Mouse (Mus musculus) heart, embryonic 11.5 days (tissue): Measurements from ENCODE around the gene Tmem88. TPM values are rescaled to one million over a fixed set of nuclear protein-coding genes. Genes with fewer than 3 reads are reported as not detected.

Experiments used
- ATAC-seq: fragments of 200-750 bp; cut with Nextera tagmentation; replicated peaks from 2 replicates; pipeline ENCODE4 v1.8.0; 2017; ENCODE audit warnings: moderate library complexity; ENCODE audit not compliant: insufficient number of reproducible peaks, low FRiP score, low TSS enrichment
- H3K27ac ChIP-seq: fragments of 300-500 bp; sonication (generic); 2 replicates; pipeline ENCODE4 v1.5.1; 2014; ENCODE audit warnings: mild to moderate bottlenecking, low read depth, low read length
- H3K27me3 ChIP-seq: fragments of 300-500 bp; sonication (generic); 2 replicates; pipeline ENCODE4 v1.6.1; 2014; ENCODE audit warnings: mild to moderate bottlenecking, low read length, mixed read lengths; ENCODE audit not compliant: control insufficient read depth, insufficient read depth
- H3K36me3 ChIP-seq: fragments of 300-500 bp; sonication (generic); 2 replicates; pipeline ENCODE4 v1.6.1; 2014; ENCODE audit warnings: mild to moderate bottlenecking, low read length, moderate library complexity, mixed read lengths; ENCODE audit not compliant: control insufficient read depth, insufficient read depth
- H3K4me1 ChIP-seq: fragments of 300-500 bp; sonication (generic); 2 replicates; pipeline ENCODE4 v1.6.1; 2014; ENCODE audit warnings: low read length; ENCODE audit not compliant: control insufficient read depth, insufficient read depth
- H3K4me2 ChIP-seq: fragments of 300-500 bp; sonication (generic); 2 replicates; pipeline ENCODE4 v1.6.1; 2014; ENCODE audit warnings: mild to moderate bottlenecking, moderate library complexity
- H3K4me3 ChIP-seq: fragments of 300-500 bp; sonication (generic); 2 replicates; pipeline ENCODE4 v1.5.1; 2014; ENCODE audit warnings: low read depth, low read length
- H3K9ac ChIP-seq: fragments of 300-500 bp; sonication (generic); 2 replicates; pipeline ENCODE4 v1.6.1; 2014; ENCODE audit warnings: mild to moderate bottlenecking, low read depth, low read length, moderate library complexity
- H3K9me3 ChIP-seq: fragments of 300-500 bp; sonication (generic); replicated peaks from 2 replicates; pipeline ENCODE4 v1.6.1; 2016; ENCODE audit warnings: low read length; ENCODE audit not compliant: control insufficient read depth
- WGBS: fragments of 180-500 bp; shearing (Covaris S2); extraction: QIAGEN DNeasy Blood & Tissue Kit; methylation state at CpG from one replicate; pipeline ENCODE4 v1.1.7; 2014; ENCODE audit not compliant: insufficient replicate concordance; 5-methylcytosine and 5-hydroxymethylcytosine counted together
- polyA plus RNA-seq: library from polyadenylated mRNA; unstranded; fragments of >200 nt; fragmentation: Nextera tagmentation; extraction: Ambion mirVana; gene quantifications from 2 replicates; pipeline ENCODE4 v1.2.1, GENCODE M21; 2014

Tmem88 gene
- polyA plus RNA-seq, 1 experiment from 2014 or later, result 31.7 TPM

DNA sequence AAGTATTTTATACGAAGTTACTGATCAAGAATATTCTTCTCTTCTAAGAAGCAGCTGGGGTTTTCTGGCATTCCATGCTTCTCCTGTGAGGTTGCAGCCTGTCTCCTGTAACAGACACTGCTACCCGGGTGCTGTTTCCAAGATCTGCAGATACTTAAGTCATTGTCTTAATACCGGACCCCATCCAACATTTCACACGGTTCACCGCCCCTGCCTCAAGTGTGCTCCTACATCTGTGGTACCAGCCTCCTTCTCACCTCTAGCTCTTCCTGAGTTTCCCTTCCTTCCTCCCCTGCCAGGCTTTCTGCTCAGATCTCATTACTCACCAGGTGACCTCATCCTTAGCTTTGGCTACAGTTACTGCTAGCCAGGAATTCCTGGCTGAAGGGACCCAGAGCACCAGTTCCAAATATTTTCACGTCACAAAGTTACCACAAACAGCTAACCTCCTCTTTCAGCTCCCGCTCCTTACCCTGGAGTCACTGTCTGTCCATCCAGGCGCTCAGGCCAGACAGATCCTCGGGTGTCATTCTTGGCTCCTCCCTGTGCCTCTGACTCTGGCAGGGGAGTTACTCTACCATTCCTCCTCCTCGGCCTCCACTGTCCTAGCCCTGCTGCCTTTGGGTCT lies 15.4 kb downstream of the Tmem88 start:
- 56% methylated on average over 10 of the region's 10 CpGs for WGBS
- no peaks in the 10 kb centered on the region for H3K4me1 ChIP-seq

GRCm38 (mm10) chr11:69381356-69381755 lies 16.7 kb downstream of the Tmem88 start:
- Histone ChIP-seq H3K9me3 (no peaks in the 10 kb centered on the region), H3K27ac (no peak overlapping the region), H3K4me1 (no peaks in the 10 kb centered on the region), H3K4me3 (no peak overlapping the region), H3K9ac (no peak overlapping the region), H3K27me3 (no peaks in the 10 kb centered on the region), H3K36me3 (no peaks in the 10 kb centered on the region; the same call in 1 of the 2 replicates), H3K4me2 (no peak overlapping the region)
- no peak for ATAC-seq
- 80% methylated on average over 6 of the region's 6 CpGs for WGBS

More for the DNA sequence above, 15.4 kb downstream of the Tmem88 start:
- ATAC-seq, result no peak
- no peaks in the 10 kb centered on the region; the same call in 1 of the 2 replicates for H3K36me3 ChIP-seq
- H3K9ac ChIP-seq, result no peak overlapping the region
- no peak overlapping the region for H3K4me3 ChIP-seq
- H3K27me3 ChIP-seq, result no peaks in the 10 kb centered on the region
- no peak overlapping the region for H3K4me2 ChIP-seq
- H3K9me3 ChIP-seq, result no peaks in the 10 kb centered on the region
- no peak overlapping the region for H3K27ac ChIP-seq

DNA sequence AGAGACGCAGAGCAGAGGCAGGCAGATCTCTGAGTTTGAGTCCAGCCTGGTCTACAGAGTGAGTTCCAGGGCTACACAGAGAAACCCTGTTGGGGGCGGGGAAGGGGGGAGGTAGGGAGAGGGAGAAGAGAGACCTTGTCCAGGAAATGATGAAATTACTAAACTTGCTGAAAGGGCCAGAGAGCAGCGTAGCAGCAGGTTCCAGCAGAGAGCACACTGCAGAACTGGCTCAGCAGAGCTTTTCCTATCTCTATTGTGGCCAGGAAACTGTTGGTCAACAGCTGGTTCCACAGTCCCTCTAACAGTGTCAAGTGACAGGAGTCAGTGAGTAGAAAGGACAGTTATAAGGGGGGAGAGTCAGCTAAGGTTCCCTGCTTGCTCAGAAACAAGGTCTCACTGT lies 18.4 kb downstream of the Tmem88 start:
- no peak overlapping the region for H3K4me3 ChIP-seq
- H3K27me3 ChIP-seq, result no peaks in the 10 kb centered on the region
- H3K4me2 ChIP-seq, result no peak overlapping the region
- ATAC-seq, result no peak
- no peak overlapping the region for H3K9ac ChIP-seq
- H3K4me1 ChIP-seq, result no peaks in the 10 kb centered on the region
- H3K36me3 ChIP-seq, result no peaks in the 10 kb centered on the region; the same call in 1 of the 2 replicates
- 74% methylated on average over 3 of the region's 3 CpGs for WGBS
- H3K9me3 ChIP-seq, result no peaks in the 10 kb centered on the region
- H3K27ac ChIP-seq, result no peak overlapping the region

DNA sequence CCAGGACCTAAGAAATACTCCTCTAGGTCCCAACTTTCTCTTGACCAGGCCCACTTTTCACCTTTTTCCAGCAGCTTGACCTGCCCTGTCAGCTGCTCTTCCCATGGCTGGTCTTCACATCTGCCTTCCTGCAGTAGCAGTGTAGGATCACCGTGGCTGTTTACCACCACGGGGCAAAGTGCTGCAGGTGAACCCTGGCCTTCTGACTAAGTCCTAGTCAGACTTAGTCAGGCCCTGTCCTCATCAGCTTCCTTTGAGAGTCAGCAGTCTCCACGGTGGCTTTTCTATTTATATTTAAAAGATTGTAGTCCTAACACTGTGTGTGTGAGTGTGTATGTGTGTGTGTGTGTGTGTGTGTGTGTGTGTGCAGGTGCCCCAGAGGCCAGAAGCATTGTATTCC lies 20.3 kb downstream of the Tmem88 start:
- H3K27me3 ChIP-seq, result no peaks in the 10 kb centered on the region
- peaks cover 3% of the 10 kb centered on the region for H3K4me1 ChIP-seq
- H3K9ac ChIP-seq, result no peak overlapping the region
- WGBS, result 62% methylated on average over 3 of the region's 3 CpGs
- no peaks in the 10 kb centered on the region; the same call in 1 of the 2 replicates for H3K36me3 ChIP-seq
- no peak for ATAC-seq
- H3K9me3 ChIP-seq, result no peaks in the 10 kb centered on the region
- H3K27ac ChIP-seq, result no peak overlapping the region
- H3K4me3 ChIP-seq, result no peak overlapping the region
- H3K4me2 ChIP-seq, result no peak overlapping the region

DNA sequence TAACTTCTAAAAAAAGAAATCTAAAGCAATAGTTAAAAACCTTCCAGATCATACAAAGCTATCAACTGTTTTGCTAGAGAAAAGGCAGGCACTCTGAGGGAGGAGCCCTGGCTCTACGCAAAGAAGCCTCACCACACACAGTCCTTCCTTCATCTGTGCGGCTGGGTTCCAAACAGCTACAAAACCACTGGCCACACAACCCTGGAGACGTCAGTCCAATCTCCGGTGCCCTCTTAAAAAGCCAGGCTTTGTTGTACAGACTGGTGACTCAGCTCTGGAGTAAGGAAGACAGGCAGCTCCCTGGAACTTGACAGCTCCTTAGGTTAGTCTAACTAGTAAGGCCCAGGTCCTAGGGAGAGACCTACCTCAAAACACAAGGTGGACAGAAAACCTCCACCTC lies 22.4 kb downstream of the Tmem88 start:
- Histone ChIP-seq H3K4me3 (no peak overlapping the region), H3K4me1 (peaks cover 23% of the 10 kb centered on the region), H3K27me3 (no peaks in the 10 kb centered on the region), H3K4me2 (no peak overlapping the region), H3K27ac (no peak overlapping the region), H3K9me3 (no peaks in the 10 kb centered on the region), H3K36me3 (no peaks in the 10 kb centered on the region; the same call in 1 of the 2 replicates), H3K9ac (no peak overlapping the region)
- no peak for ATAC-seq
- WGBS, result 84% methylated on average over 4 of the region's 4 CpGs

- H3K27ac ChIP-seq, result peak overlapping the region; percentile 72
- no peak overlapping the region for H3K9ac ChIP-seq
- H3K36me3 ChIP-seq, result no peaks in the 10 kb centered on the region
- peak overlapping the region; percentile 6; the same call in 1 of the 2 replicates for H3K4me3 ChIP-seq
- 81% methylated on average over 16 of the region's 16 CpGs for WGBS
- peaks cover 26% of the 10 kb centered on the region for H3K4me1 ChIP-seq
- H3K9me3 ChIP-seq, result no peaks in the 10 kb centered on the region
- peak overlapping the region; percentile 27 for H3K4me2 ChIP-seq
- ATAC-seq, result peak; percentile 67; the same call in 1 of the 2 replicates
- H3K27me3 ChIP-seq, result no peaks in the 10 kb centered on the region
Observed at GRCm38 (mm10) chr11:69373223-69373965, 24.6 kb downstream of the Tmem88 start.

- 59% methylated on average over 3 of the region's 3 CpGs for WGBS
- Histone ChIP-seq H3K27me3 (no peaks in the 10 kb centered on the region), H3K4me1 (peaks cover 29% of the 10 kb centered on the region), H3K36me3 (no peaks in the 10 kb centered on the region), H3K27ac (peak overlapping the region; percentile 72), H3K9ac (0 out of 2 replicates have a peak overlapping the region, but pooled peaks have one; percentile 34), H3K4me2 (peak overlapping the region; percentile 27), H3K9me3 (no peaks in the 10 kb centered on the region), H3K4me3 (no peak overlapping the region)
- no peak for ATAC-seq
Observed at GRCm38 (mm10) chr11:69372780-69373170, 25.3 kb downstream of the Tmem88 start.

DNA sequence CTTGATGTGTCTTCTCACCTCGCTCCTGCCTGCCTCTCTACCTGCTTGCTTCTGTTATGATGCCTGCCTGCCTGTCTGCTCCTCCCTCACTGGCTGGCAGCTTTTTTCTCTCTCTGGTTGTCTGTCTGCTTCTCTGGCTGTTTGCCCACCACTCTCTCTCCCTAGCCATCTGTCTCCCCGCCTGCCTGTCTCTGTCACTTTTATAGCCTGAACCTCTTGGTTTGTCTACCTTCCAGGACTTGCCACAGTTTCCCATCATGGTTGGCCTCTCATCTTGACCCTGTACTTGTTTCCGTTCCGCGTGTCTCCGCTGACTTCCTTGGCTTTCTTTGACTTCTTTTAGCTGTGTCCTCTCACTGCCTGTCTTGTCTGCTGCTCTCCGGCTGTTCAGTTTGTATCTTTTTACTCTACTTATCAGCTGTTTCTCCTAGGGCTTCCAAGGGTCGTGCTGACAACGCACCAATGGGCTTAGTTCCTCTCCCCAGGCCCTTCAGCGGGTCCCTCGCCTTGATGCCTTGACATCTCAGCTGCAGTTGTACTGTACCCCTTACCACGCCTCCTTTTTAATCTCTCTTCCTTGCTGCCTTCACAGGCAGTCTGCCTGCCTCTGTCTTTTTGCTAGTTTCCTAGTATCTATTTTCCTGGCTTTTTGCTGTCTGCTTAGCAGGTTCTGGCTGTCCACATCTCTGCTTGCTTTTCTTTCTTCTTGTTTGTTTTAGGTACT lies 25.8 kb downstream of the Tmem88 start:
- ATAC-seq, result no peak
- Histone ChIP-seq H3K9ac (0 out of 2 replicates have a peak overlapping the region, but pooled peaks have one; percentile 34), H3K9me3 (no peaks in the 10 kb centered on the region), H3K27ac (peak overlapping the region; percentile 72), H3K4me3 (no peak overlapping the region), H3K36me3 (no peaks in the 10 kb centered on the region), H3K27me3 (no peaks in the 10 kb centered on the region), H3K4me2 (peak overlapping the region; percentile 27), H3K4me1 (peaks cover 33% of the 10 kb centered on the region)
- 18% methylated on average over 12 of the region's 12 CpGs for WGBS
